Comparison of ENCODE assay signal across 9 mouse cellular contexts in the genomic region with DNA sequence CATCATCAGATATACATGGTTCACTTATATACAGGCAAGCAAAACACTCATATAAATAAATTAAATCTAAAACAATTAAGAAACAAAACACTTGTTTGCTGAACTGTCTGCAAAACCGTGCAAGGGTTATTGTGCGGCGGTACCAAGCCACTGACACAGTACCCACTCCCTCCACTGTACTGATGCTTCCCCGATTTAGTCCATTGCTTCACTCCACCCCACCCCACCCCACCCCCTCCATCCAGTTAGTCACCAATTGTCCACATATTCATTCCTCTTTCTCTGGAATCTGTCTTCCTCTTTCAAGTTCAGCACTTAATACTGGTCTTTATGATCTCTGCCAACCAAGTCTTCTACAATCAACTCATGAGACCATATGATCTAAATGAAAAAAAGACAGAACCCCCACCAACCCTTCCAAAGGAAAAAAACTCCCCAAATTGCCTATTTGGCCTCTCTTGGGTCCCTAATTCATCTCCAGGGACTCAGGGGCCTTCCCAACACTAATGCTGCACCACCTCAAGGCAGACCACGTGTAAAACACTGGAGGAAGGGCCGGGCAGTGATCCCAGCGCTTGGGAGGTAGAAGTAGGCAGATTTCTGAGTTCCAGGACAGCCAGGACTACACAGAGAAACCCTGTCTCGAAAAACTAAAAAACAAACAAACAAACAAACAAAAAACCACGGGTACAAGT. TPM values are rescaled to one million over a fixed set of nuclear protein-coding genes. Genes with fewer than 3 reads are reported as not detected.
A peak's percentile ranks its signal among the peaks of the same experiment; 100 is the strongest.
DNase-seq lines count a peak whose midpoint lies in the region; ATAC-seq lines count a peak whose summit lies in the region.
"Had no signal": no experiment of that assay in that cellular context is flagged by ENCODE, and none has a peak within 500 bp of the region (broad histone marks: within the 10 kb centered on the region; RNA-seq: fewer than 3 reads in every experiment).

No protein-coding gene starts in this region.

- H3K4me3 ChIP-seq in heart, embryonic 15.5 days = peak overlapping the region; percentile 94
- H3K4me3 ChIP-seq in hindbrain, embryonic 16.5 days (ENCODE audit: low read length) = peak overlapping the region; percentile 80
- H3K4me3 ChIP-seq in midbrain, embryonic 13.5 days (replicated peaks) = peak overlapping the region; percentile 94

- H3K9ac ChIP-seq in heart, embryonic 15.5 days = peak overlapping the region; percentile 92
- peak overlapping the region; percentile 9; the same call in 1 of the 2 replicates for H3K9ac ChIP-seq in hindbrain, embryonic 16.5 days (ENCODE audit: low read depth, low read length)
- H3K9ac ChIP-seq in midbrain, embryonic 13.5 days (replicated peaks) = peak overlapping the region; percentile 93

- intact Hi-C loops in heart, postnatal 25 days (cut with DNase I) = loop anchor here (5.0 kb wide), 1 partner anchor 74 kb away; a partner anchor contains a TSS

- 62% methylated on average over 9 of the region's 9 CpGs for WGBS in heart, embryonic 15.5 days
- 72% methylated on average over 9 of the region's 9 CpGs for WGBS in hindbrain, embryonic 16.5 days
- 70% methylated on average over 9 of the region's 9 CpGs for WGBS in midbrain, embryonic 13.5 days

- H3K4me2 ChIP-seq in heart, embryonic 15.5 days = peak overlapping the region; percentile 87
- peak overlapping the region; percentile 91 for H3K4me2 ChIP-seq in hindbrain, embryonic 16.5 days (ENCODE audit: low read length)
- peak overlapping the region; percentile 95 for H3K4me2 ChIP-seq in midbrain, embryonic 13.5 days (replicated peaks)

- peaks cover 22% of the 10 kb centered on the region for H3K4me1 ChIP-seq in heart, embryonic 15.5 days (replicated peaks)
- peaks cover 14% of the 10 kb centered on the region for H3K4me1 ChIP-seq in hindbrain, embryonic 16.5 days (ENCODE audit: control insufficient read depth, insufficient read depth, low read depth, low read length)
- peaks cover 17% of the 10 kb centered on the region for H3K4me1 ChIP-seq in midbrain, embryonic 13.5 days (replicated peaks)

- no peaks in the 10 kb centered on the region for H3K9me3 ChIP-seq in heart, embryonic 15.5 days (replicated peaks)
- no peaks in the 10 kb centered on the region for H3K9me3 ChIP-seq in hindbrain, embryonic 16.5 days (ENCODE audit: control insufficient read depth, low read length)
- no peaks in the 10 kb centered on the region for H3K9me3 ChIP-seq in midbrain, embryonic 13.5 days

- no peak for DNase-seq in heart, postnatal 25 days (ENCODE audit: low spot score)
- peak; percentile 38 for DNase-seq in NIH3T3 (ENCODE audit: low read depth)
- DNase-seq in cerebellum, postnatal 36 days = no peak
- DNase-seq in spleen, adult 18-20 months = no peak
- no peak for DNase-seq in thymus, postnatal 10 days (ENCODE audit: low spot score in 2 of 2)

- no peaks in the 10 kb centered on the region for H3K27me3 ChIP-seq in heart, embryonic 15.5 days
- H3K27me3 ChIP-seq in hindbrain, embryonic 16.5 days (replicated peaks; ENCODE audit: control insufficient read depth, insufficient read depth, low read length) = no peaks in the 10 kb centered on the region
- no peaks in the 10 kb centered on the region for H3K27me3 ChIP-seq in midbrain, embryonic 13.5 days
- H3K27me3 ChIP-seq: Patski had no signal

- no peaks in the 10 kb centered on the region for H3K36me3 ChIP-seq in heart, embryonic 15.5 days
- H3K36me3 ChIP-seq in hindbrain, embryonic 16.5 days (ENCODE audit: control insufficient read depth, insufficient read depth, low read length) = no peaks in the 10 kb centered on the region
- no peaks in the 10 kb centered on the region for H3K36me3 ChIP-seq in midbrain, embryonic 13.5 days

- no peak overlapping the region for H3K27ac ChIP-seq in heart, embryonic 15.5 days
- no peak overlapping the region for H3K27ac ChIP-seq in hindbrain, embryonic 16.5 days (ENCODE audit: low read depth, low read length)
- no peak overlapping the region for H3K27ac ChIP-seq in midbrain, embryonic 13.5 days

- ATAC-seq in heart, embryonic 15.5 days (replicated peaks; ENCODE audit: insufficient number of reproducible peaks, insufficient read depth, low FRiP score, low read depth) = no peak
- ATAC-seq in hindbrain, embryonic 16.5 days = no peak
- ATAC-seq in midbrain, embryonic 13.5 days = no peak
- ATAC-seq: Patski had no signal

RNA-seq across cellular contexts. Expression of a gene that starts 11.4 kb away (rescaled TPM):
- 25.6 and 37.2 TPM in 2 replicates for polyA plus RNA-seq in heart, embryonic 15.5 days (2015; fragmentation: Nextera tagmentation; extraction: Ambion mirVana)
- 10 to 100 TPM; 24.5 to 26.6 TPM for total RNA-seq in heart, postnatal 25 days (2021)
- polyA plus RNA-seq in hindbrain, embryonic 16.5 days (2015; fragmentation: Nextera tagmentation; extraction: Ambion mirVana) = 43.2 and 52.6 TPM in 2 replicates
- polyA plus RNA-seq in midbrain, embryonic 13.5 days (2015; fragmentation: Nextera tagmentation; extraction: Ambion mirVana) = 44.7 and 47.7 TPM in 2 replicates

RNA-seq across cellular contexts. Expression of a gene that starts 38.2 kb away (rescaled TPM):
- polyA plus RNA-seq in heart, embryonic 15.5 days (2015; fragmentation: Nextera tagmentation; extraction: Ambion mirVana) = 33.0 and 45.7 TPM in 2 replicates
- total RNA-seq in heart, postnatal 25 days (2021) = 10 to 100 TPM; 16.1 to 16.7 TPM
- 90.2 and 98.7 TPM in 2 replicates for polyA plus RNA-seq in hindbrain, embryonic 16.5 days (2015; fragmentation: Nextera tagmentation; extraction: Ambion mirVana)
- polyA plus RNA-seq in midbrain, embryonic 13.5 days (2015; fragmentation: Nextera tagmentation; extraction: Ambion mirVana) = 64.9 and 68.9 TPM in 2 replicates

Comparison
In these comparisons a context has a peak if more than half of its experiments do, and no peak if none do; other contexts are left out.
1. H3K9ac ChIP-seq: peak in every context shown above with its lines; median percentile 93 in midbrain, embryonic 13.5 days; 92 in heart, embryonic 15.5 days; 9 in hindbrain, embryonic 16.5 days.